ENCODE assay signal across 11 mouse cellular contexts in the genomic region with DNA sequence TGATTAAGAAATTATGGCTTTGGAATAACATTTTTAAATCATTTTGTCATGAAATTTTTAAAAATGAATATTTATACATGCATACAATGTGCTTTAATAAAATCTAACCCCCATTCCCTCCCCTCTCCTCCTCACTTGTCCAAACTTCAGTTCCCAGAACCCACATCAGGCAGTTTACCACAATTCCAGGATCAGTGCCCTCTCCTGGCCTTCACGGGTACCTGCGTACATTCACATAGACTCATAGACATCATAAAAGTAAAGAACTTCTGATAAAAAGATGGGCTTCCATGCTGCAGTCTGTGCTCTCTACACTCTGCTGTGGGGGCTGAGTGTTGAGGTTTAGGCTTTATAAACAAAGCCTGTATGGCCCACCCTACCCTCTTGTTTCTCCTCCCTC. TPM values are rescaled to one million over a fixed set of nuclear protein-coding genes. Genes with fewer than 3 reads are reported as not detected.
DNase-seq lines count a peak whose midpoint lies in the region; ATAC-seq and TF ChIP-seq lines count a peak whose summit lies in the region.
"Had no signal": no experiment of that assay in that cellular context is flagged by ENCODE, and none has a peak within 500 bp of the region (broad histone marks: within the 10 kb centered on the region; RNA-seq: fewer than 3 reads in every experiment).

No protein-coding gene starts in this region.

- H3K36me3 ChIP-seq in kidney, adult 2 months (ENCODE audit: control insufficient read depth, insufficient read depth, low read length), result no peaks in the 10 kb centered on the region
- H3K36me3 ChIP-seq in kidney, embryonic 15.5 days, result peaks cover 25% of the 10 kb centered on the region
- 0 out of 2 replicates have a peak, but pooled peaks cover 2% of the 10 kb centered on the region for H3K36me3 ChIP-seq in midbrain, postnatal 0 days (ENCODE audit: insufficient read depth, low read length)
- H3K36me3 ChIP-seq in midbrain, embryonic 11.5 days (ENCODE audit: control insufficient read depth, insufficient read depth, low read length), result peaks cover 7% of the 10 kb centered on the region; the same call in 1 of the 2 replicates
- H3K36me3 ChIP-seq in small intestine, adult 2 months (ENCODE audit: control insufficient read depth, insufficient read depth, low read length), result 0 out of 2 replicates have a peak, but pooled peaks cover 2% of the 10 kb centered on the region

- H3K9ac ChIP-seq in kidney, embryonic 15.5 days, result no peak overlapping the region
- no peak overlapping the region for H3K9ac ChIP-seq in midbrain, postnatal 0 days (replicated peaks; ENCODE audit: low read length, poor library complexity, severe bottlenecking)
- H3K9ac ChIP-seq in midbrain, embryonic 11.5 days (ENCODE audit: low read length), result no peak overlapping the region
- H3K9ac ChIP-seq: forebrain, embryonic 12.5 days had no signal

- H3K4me1 ChIP-seq in kidney, adult 2 months (ENCODE audit: control insufficient read depth, insufficient read depth, low read length), result no peaks in the 10 kb centered on the region
- H3K4me1 ChIP-seq in kidney, embryonic 15.5 days, result no peaks in the 10 kb centered on the region
- no peaks in the 10 kb centered on the region for H3K4me1 ChIP-seq in midbrain, postnatal 0 days (ENCODE audit: insufficient read depth, low read length)
- no peaks in the 10 kb centered on the region for H3K4me1 ChIP-seq in midbrain, embryonic 11.5 days (ENCODE audit: control insufficient read depth, insufficient read depth, low read length)
- no peaks in the 10 kb centered on the region for H3K4me1 ChIP-seq in bone marrow, adult 2 months (ENCODE audit: control insufficient read depth, insufficient read depth, low read length)
- peaks cover 2% of the 10 kb centered on the region for H3K4me1 ChIP-seq in small intestine, adult 2 months (ENCODE audit: control insufficient read depth, insufficient read depth, insufficient read length, low read length)
- H3K4me1 ChIP-seq: forebrain, embryonic 12.5 days had no signal

- no peak for DNase-seq in kidney, adult 2 months
- DNase-seq in midbrain, postnatal 0 days (ENCODE audit: low spot score), result peak; percentile 22
- no peak for DNase-seq in midbrain, embryonic 11.5 days (ENCODE audit: low spot score, missing footprints)
- DNase-seq in left cerebral cortex, postnatal 10 days (ENCODE audit: extremely low spot score in 1 of 2, low spot score in 2 of 2), result no peak
- no peak for DNase-seq in thymus, adult 18-20 months
- DNase-seq: heart, postnatal 14 days had no signal

- no peak overlapping the region for H3K4me3 ChIP-seq in kidney, adult 2 months (ENCODE audit: insufficient read depth, low read depth, low read length)
- H3K4me3 ChIP-seq in kidney, embryonic 15.5 days (replicated peaks), result no peak overlapping the region
- H3K4me3 ChIP-seq in midbrain, postnatal 0 days (ENCODE audit: low read depth, low read length), result no peak overlapping the region
- no peak overlapping the region for H3K4me3 ChIP-seq in midbrain, embryonic 11.5 days (ENCODE audit: low read depth, low read length)
- no peak overlapping the region for H3K4me3 ChIP-seq in bone marrow, adult 2 months (replicated peaks; ENCODE audit: control insufficient read depth, low read depth, low read length)
- H3K4me3 ChIP-seq in small intestine, adult 2 months (ENCODE audit: low read depth, low read length), result no peak overlapping the region
- H3K4me3 ChIP-seq: forebrain, embryonic 12.5 days; myocyte had no signal

- no peak for TF ChIP-seq POLR2A in kidney, adult 2 months (IDR thresholded peaks at IDR 0.05; ENCODE audit: low read depth, low read length)
- TF ChIP-seq POLR2A in bone marrow, adult 2 months (IDR thresholded peaks at IDR 0.05; ENCODE audit: borderline replicate concordance, control insufficient read depth, low read depth, low read length), result no peak
- no peak for TF ChIP-seq POLR2A in small intestine, adult 2 months (IDR thresholded peaks at IDR 0.05; ENCODE audit: low read depth, low read length)

- H3K27me3 ChIP-seq in kidney, adult 2 months (replicated peaks; ENCODE audit: control insufficient read depth, insufficient read depth, low read length), result no peaks in the 10 kb centered on the region
- H3K27me3 ChIP-seq in kidney, embryonic 15.5 days, result no peaks in the 10 kb centered on the region
- H3K27me3 ChIP-seq in midbrain, postnatal 0 days (ENCODE audit: insufficient read depth, low read length), result no peaks in the 10 kb centered on the region
- no peaks in the 10 kb centered on the region for H3K27me3 ChIP-seq in midbrain, embryonic 11.5 days (ENCODE audit: control insufficient read depth, insufficient read depth, low read length)
- no peaks in the 10 kb centered on the region for H3K27me3 ChIP-seq in small intestine, adult 2 months (ENCODE audit: control insufficient read depth, insufficient read depth, low read length)
- H3K27me3 ChIP-seq: forebrain, embryonic 12.5 days had no signal

- H3K27ac ChIP-seq in kidney, adult 2 months (ENCODE audit: insufficient read depth, low read depth, low read length), result no peak overlapping the region
- H3K27ac ChIP-seq in kidney, embryonic 15.5 days, result no peak overlapping the region
- H3K27ac ChIP-seq in midbrain, postnatal 0 days (ENCODE audit: low read depth, low read length), result no peak overlapping the region
- no peak overlapping the region for H3K27ac ChIP-seq in midbrain, embryonic 11.5 days (ENCODE audit: low read depth, low read length)
- H3K27ac ChIP-seq in bone marrow, adult 2 months (ENCODE audit: control insufficient read depth, insufficient read depth, low read depth, low read length, poor library complexity), result no peak overlapping the region
- no peak overlapping the region for H3K27ac ChIP-seq in small intestine, adult 2 months (ENCODE audit: insufficient read depth, low read depth, low read length)
- H3K27ac ChIP-seq: forebrain, embryonic 12.5 days had no signal

- WGBS in kidney, adult 2 months, result 81% methylated on average over 2 of the region's 2 CpGs
- WGBS in kidney, embryonic 15.5 days, result 72% methylated on average over 2 of the region's 2 CpGs
- WGBS in midbrain, postnatal 0 days, result 83% methylated on average over 2 of the region's 2 CpGs
- whole genome bisulfite sequencing in midbrain, embryonic 11.5 days, result 84% methylated on average over 2 of the region's 2 CpGs
- 80% methylated on average over 2 of the region's 2 CpGs for WGBS in bone marrow, adult 2 months
- 50% methylated on average over 2 of the region's 2 CpGs for WGBS in small intestine, adult 2 months

- intact Hi-C loops in left cerebral cortex, postnatal 10 days (cut with DNase I), result no loop called here

- ATAC-seq in kidney, embryonic 15.5 days (replicated peaks; ENCODE audit: low FRiP score), result no peak
- ATAC-seq in midbrain, postnatal 0 days (ENCODE audit: low FRiP score), result no peak
- no peak for ATAC-seq in midbrain, embryonic 11.5 days (ENCODE audit: low FRiP score)

- peak; percentile 46 for TF ChIP-seq CTCF in kidney, adult 2 months (conservative IDR thresholded peaks at IDR 0.05; ENCODE audit: insufficient read depth, insufficient read length, low read depth, low read length)
- peak; percentile 67 for TF ChIP-seq CTCF in midbrain, postnatal 0 days (IDR thresholded peaks at IDR 0.05)
- peak; percentile 32; the same call in 1 of the 2 replicates for TF ChIP-seq CTCF in bone marrow, adult 2 months (IDR thresholded peaks at IDR 0.05; ENCODE audit: control insufficient read depth, insufficient read depth, low read length)
- TF ChIP-seq CTCF in small intestine, adult 2 months (IDR thresholded peaks at IDR 0.05; ENCODE audit: extremely low read depth, insufficient read length, insufficient replicate concordance, low read depth, low read length), result peak; percentile 10; the same call in 1 of the 2 replicates

- no peak overlapping the region for H3K4me2 ChIP-seq in kidney, embryonic 15.5 days
- no peak overlapping the region for H3K4me2 ChIP-seq in midbrain, postnatal 0 days (ENCODE audit: low read depth, low read length, poor library complexity, severe bottlenecking)
- H3K4me2 ChIP-seq in midbrain, embryonic 11.5 days, result no peak overlapping the region
- H3K4me2 ChIP-seq: forebrain, embryonic 12.5 days had no signal

- no peaks in the 10 kb centered on the region for H3K9me3 ChIP-seq in kidney, embryonic 15.5 days (replicated peaks)
- H3K9me3 ChIP-seq in midbrain, postnatal 0 days (ENCODE audit: low read length), result no peaks in the 10 kb centered on the region
- no peaks in the 10 kb centered on the region for H3K9me3 ChIP-seq in midbrain, embryonic 11.5 days (ENCODE audit: control insufficient read depth, low read length)
- H3K9me3 ChIP-seq: forebrain, embryonic 12.5 days had no signal

RNA-seq across cellular contexts. Expression of a gene that starts 17.1 kb away (rescaled TPM):
- 0.33 and 0.67 TPM in 2 replicates for polyA plus RNA-seq in kidney, adult 2 months (2012; rRNA removed)
- polyA plus RNA-seq in kidney, embryonic 15.5 days (2015; fragmentation: Nextera tagmentation; extraction: Ambion mirVana), result 18.5 and 19.7 TPM in 2 replicates
- total RNA-seq in midbrain, postnatal 0 days (2014; rRNA removed), result 2.9 TPM in 2 replicates
- 6.0 and 6.6 TPM in 2 replicates for polyA plus RNA-seq in midbrain, postnatal 0 days (2015; fragmentation: Nextera tagmentation; extraction: Ambion mirVana)
- 32.6 and 35.3 TPM in 2 replicates for polyA plus RNA-seq in midbrain, embryonic 11.5 days (2014; fragmentation: Nextera tagmentation; extraction: Ambion mirVana)
- polyA plus RNA-seq in bone marrow, adult 2 months (2011; ENCODE audit: insufficient read depth, insufficient read length, low replicate concordance, missing spikeins), result 14.2 and 18.7 TPM in 2 replicates
- polyA plus RNA-seq in small intestine, adult 2 months (2012; rRNA removed), result 1.4 and 1.5 TPM in 2 replicates
- 1 to 10 TPM; 2.7 to 3.6 TPM for total RNA-seq in left cerebral cortex, postnatal 10 days (2021)

RNA-seq across cellular contexts. Expression of a gene that starts 48.1 kb away (rescaled TPM):
- 1.1 and 1.4 TPM in 2 replicates for polyA plus RNA-seq in kidney, adult 2 months (2012; rRNA removed)
- polyA plus RNA-seq in kidney, embryonic 15.5 days (2015; fragmentation: Nextera tagmentation; extraction: Ambion mirVana), result 14.6 and 15.5 TPM in 2 replicates
- 4.7 and 5.4 TPM in 2 replicates for total RNA-seq in midbrain, postnatal 0 days (2014; rRNA removed)
- 3.9 and 4.6 TPM in 2 replicates for polyA plus RNA-seq in midbrain, postnatal 0 days (2015; fragmentation: Nextera tagmentation; extraction: Ambion mirVana)
- polyA plus RNA-seq in midbrain, embryonic 11.5 days (2014; fragmentation: Nextera tagmentation; extraction: Ambion mirVana), result 8.6 and 11.6 TPM in 2 replicates
- polyA plus RNA-seq in bone marrow, adult 2 months (2011; ENCODE audit: insufficient read depth, insufficient read length, low replicate concordance, missing spikeins), result 7.6 and 10.7 TPM in 2 replicates
- 0.42 and 0.79 TPM in 2 replicates for polyA plus RNA-seq in small intestine, adult 2 months (2012; rRNA removed)
- 1 to 10 TPM; 4.3 to 6.5 TPM for total RNA-seq in left cerebral cortex, postnatal 10 days (2021)

RNA-seq across cellular contexts. Expression of a gene that starts 48.1 kb away (rescaled TPM):
- polyA plus RNA-seq in kidney, adult 2 months (2012; rRNA removed), result 7.1 and 9.2 TPM in 2 replicates
- polyA plus RNA-seq in kidney, embryonic 15.5 days (2015; fragmentation: Nextera tagmentation; extraction: Ambion mirVana), result 80.9 and 82.5 TPM in 2 replicates
- total RNA-seq in midbrain, postnatal 0 days (2014; rRNA removed), result 128 and 165 TPM in 2 replicates
- polyA plus RNA-seq in midbrain, postnatal 0 days (2015; fragmentation: Nextera tagmentation; extraction: Ambion mirVana), result 211 and 223 TPM in 2 replicates
- 151 and 165 TPM in 2 replicates for polyA plus RNA-seq in midbrain, embryonic 11.5 days (2014; fragmentation: Nextera tagmentation; extraction: Ambion mirVana)
- polyA plus RNA-seq in bone marrow, adult 2 months (2011; ENCODE audit: insufficient read depth, insufficient read length, low replicate concordance, missing spikeins), result 26.1 and 28.9 TPM in 2 replicates
- 5.3 and 6.7 TPM in 2 replicates for polyA plus RNA-seq in small intestine, adult 2 months (2012; rRNA removed)
- 10 to 100 TPM; 64.6 to 76.1 TPM for total RNA-seq in left cerebral cortex, postnatal 10 days (2021)

Comparison
In these comparisons a context has a peak if more than half of its experiments do, and no peak if none do; other contexts are left out.
1. CTCF ChIP-seq: peak in every context shown above with its lines; median percentile 67 in midbrain, postnatal 0 days; 46 in kidney, adult 2 months; 32 in bone marrow, adult 2 months; 10 in small intestine, adult 2 months.